Mouse (Mus musculus): ENCODE measurements around the gene Dnah2.
"Not testable (repeated sequence)": the region's sequence is repeated elsewhere in the genome, so short reads cannot be mapped to it uniquely, and the experiment has no call there.

The Dnah2 gene

DNA sequence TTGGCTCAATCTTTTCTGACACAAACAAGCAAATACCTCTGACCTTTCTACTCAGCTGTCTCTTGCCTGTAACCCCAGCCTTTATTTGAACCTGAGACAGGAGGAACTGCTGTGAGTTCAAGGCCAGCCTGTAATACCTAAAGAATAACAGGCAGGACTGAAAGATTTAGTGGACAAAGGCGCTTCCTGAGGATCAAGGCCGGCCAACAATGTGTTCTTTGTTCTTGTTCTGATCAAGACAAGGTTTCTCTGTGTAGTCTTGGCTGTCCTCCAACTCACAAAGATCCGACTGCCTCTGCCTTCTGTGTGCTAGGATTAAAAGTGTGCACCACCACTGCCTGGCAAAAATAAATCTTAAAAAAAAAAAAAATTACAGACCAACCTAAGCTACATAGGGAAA is 15.5 kb upstream of the Dnah2 start:
- no peak for DNase-seq (ENCODE audit: low read depth, low spot score)

DNA sequence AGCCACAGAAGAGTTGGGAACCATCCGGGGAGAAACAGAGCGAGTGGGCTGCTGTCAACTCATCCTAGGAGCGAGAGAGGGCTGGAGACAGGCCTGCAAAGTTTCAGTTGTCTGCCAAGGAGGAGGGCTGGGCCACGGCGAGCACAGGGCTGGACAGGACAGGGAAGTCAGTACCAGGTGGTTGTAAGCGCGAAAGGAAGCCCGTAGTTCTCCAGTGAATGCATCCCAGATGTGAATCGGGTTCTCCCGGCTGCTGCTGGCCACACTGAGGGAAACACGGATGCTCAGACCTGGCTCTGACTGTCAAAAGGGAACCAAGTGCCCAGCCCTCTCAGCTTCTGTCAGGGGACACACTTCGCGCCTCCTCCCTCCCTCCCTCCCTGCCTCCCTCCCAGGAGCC is 14.5 kb upstream of the Dnah2 start:
- DNase-seq (ENCODE audit: low read depth, low spot score), result no peak

DNA sequence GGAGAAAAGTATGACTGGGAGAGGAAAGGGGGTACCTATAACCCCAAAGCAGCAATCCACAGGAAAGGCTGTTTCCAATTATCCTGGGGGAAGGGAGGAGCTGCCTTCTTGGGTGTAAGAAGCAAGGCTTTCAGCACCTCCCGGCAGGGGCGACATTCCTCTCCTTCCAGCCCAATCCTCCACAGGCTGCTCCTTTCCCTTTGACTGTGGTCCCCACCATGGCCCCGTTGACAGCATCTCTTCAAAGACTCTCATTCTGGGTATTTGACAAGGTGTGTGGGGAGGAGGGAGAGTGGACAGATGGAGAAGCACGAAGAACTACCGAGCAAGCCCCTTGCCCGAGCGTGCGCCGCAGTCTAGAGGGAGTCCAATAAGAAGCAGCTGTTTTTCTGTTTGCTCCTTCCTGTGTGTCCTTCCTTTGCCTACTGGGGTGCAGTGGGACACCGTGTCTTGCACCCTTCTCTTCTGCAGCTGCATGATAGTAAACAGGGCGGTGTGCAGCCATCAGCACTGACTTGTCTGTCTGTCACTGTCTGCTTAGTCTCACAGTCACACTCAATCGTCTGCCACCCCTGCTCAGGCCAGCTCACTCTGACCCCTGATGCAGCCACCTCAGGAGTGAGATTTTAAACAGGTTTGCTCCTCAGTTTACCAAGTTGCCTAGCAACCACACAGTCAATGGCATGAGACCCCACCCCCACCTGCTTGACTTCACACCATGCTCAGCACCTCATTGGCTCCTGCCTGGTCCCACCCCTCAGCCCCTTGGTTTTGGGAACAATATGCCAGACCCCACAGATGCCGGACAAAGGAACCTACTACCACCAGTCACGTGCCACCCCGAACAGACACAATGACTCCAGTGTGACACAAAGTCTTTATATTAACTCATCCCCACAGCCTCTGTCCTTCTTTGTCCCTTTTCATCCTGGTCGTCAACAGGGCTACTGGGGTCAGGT is 12.3 kb upstream of the Dnah2 start:
- DNase-seq (ENCODE audit: low read depth, low spot score), result no peak

DNA sequence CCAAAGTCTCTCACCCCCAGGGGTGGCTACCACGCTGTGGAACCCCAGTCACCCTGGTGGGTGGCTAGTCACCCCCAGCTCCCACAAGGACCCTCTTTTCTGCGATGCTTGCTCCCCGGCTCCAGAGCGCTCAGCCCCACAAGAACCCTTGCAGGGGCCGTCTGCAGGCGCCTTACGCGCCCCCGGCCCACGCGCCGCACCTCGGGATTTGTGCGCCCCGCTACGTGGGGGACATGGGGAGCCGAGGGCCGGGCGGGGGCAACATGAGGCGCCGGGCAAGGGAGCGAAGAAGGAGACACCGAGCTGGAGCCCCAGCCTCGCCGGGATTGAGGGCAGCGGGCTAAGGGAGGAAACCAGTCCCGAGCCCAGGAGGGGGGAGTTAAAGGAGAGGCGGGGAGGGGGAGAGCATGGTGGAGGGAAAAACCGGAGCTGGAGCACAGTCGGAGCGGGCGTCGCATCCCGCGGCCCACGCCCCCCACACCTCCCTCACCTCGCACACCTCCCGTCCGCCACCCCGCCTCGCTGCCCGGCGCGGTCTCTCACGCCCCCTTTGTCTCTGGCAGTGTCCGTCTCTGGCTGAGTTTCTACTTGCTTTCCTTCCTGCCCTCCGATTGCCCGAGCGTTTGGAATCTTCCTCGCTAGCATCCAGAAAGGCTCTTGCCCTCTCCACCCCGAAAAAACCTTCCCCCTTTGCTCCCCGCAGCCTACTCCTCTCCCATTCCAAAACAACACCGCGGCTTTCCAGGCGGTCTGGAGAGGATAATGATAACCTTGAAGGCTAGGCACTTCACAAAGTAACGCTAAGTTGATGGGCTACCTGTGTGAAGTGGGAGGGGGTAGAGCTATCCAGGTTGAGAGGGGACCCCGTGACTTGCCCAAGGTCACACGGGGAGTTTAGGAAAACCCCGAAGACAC is 11.2 kb upstream of the Dnah2 start, which contains the start of gene Efnb3:
Gene Efnb3, minus strand, starts transcription at position 355 of the 915 bp plus-strand sequence.
- no peak for DNase-seq (ENCODE audit: low read depth, low spot score)

DNA sequence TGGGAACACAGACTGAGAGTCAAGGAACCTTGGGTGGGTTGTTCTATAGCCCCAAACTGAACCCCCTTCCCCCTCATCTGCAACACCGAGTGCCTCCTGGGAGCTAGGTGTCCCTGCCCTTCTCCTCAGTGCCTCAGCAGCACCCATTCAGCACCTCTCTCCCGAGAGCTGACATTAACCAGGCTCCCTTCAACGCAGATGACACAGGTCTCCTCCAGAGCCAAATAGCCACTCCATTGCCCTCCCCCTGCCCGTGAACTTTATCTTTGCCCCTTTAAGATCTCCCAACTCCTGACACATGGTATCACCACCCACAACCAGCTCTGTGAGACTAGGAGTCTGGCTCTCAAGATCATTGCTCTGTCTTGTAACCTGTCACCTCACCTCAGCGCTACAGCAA is 10.3 kb upstream of the Dnah2 start:
- DNase-seq (ENCODE audit: low read depth, low spot score), result no peak

DNA sequence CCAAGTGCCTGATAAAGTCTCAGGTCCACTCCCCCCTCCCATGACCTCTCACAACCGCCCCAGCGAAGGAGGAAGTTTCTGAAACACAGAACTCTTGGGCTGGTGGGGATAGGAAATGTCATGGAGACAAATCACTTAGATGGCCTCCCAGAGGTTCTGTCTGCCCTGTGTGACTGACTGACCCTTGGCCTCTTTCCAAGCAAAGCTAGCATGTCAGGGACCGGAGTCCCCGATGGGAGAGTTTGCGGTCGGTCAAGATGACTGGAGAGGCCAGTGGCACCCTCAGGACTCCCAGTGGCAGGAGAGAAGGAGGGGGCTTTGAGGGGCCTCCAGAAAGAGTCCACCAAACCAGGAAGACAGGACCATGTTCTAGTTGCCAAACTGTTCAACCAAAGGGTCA is 9.8 kb upstream of the Dnah2 start:
- no peak for DNase-seq (ENCODE audit: low read depth, low spot score)

DNA sequence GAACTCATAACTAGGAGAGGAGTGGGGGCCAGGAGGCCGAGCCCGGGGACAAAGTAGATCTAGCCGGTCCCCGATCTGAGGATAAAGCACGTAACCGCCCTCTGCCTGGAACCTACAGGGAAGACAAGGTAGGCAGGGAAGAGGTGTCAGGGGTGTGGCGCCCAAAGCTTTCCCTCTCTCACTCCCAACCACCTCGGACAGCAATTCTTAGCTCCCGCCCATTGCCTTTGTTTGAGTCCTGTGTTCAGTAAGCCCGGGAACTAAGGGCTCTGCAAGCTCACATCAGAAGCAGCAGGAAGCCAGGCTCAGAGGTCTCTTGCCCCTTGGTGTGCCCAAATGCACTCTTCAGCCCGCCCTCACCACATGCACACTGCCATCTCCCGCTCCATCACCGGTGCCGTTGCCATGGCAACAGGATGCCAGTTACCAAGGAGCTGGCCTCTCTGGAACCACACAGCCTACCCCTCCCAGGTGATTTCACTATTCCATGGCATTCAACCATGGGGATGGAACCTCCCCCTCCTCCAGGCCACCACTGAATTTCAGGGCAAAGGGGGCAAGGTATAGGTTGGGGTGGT is 8.6 kb upstream of the Dnah2 start:
- DNase-seq (ENCODE audit: low read depth, low spot score), result no peak

DNA sequence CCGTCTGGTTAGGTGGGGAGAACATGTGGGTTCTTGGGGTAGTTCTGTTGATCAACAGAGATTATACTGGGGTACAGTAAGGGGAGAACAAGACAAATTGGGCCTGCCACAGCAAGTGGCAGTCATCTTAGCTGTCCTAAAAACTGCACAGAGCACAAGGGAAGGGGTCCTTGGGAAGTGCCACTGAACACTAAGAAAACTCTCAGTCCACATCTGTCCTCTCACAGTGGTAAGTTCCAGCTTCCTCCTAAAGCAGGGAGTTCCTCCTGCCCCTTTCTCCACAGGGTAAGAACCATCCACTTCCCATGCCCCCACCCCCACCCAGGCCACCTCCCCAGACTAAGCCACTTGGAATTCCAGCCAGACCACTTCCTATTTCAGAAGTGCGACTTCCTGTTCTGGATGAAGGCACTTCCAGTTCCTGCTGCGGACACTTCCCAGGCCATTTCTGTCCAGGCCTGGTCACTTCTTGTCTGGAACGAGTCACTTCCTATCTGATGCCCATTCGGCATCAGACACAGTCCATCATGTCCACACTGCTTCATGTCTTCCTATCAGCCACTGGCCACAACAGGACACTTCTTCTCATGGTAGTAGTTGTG is 5.7 kb upstream of the Dnah2 start:
- DNase-seq (ENCODE audit: low read depth, low spot score), result no peak

DNA sequence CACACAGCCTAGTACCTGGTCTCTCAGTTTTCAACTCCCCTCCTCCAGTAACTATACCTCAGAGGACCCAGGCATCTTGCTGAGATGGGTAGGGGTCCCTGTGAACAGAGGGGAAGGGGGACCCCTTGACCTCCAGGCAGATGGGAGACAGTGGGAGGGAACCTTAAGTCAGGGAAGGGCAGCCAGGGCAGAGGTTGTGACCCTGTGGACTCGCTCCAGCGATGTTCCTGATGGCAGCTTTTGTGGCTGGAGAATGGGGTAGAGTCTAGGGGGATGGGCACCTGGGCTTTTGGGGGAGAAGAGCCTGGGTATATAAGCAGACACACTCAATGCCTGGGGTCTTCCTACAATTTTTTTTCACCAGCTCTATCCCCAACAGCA is 4.4 kb upstream of the Dnah2 start:
- DNase-seq (ENCODE audit: low read depth, low spot score), result no peak

DNA sequence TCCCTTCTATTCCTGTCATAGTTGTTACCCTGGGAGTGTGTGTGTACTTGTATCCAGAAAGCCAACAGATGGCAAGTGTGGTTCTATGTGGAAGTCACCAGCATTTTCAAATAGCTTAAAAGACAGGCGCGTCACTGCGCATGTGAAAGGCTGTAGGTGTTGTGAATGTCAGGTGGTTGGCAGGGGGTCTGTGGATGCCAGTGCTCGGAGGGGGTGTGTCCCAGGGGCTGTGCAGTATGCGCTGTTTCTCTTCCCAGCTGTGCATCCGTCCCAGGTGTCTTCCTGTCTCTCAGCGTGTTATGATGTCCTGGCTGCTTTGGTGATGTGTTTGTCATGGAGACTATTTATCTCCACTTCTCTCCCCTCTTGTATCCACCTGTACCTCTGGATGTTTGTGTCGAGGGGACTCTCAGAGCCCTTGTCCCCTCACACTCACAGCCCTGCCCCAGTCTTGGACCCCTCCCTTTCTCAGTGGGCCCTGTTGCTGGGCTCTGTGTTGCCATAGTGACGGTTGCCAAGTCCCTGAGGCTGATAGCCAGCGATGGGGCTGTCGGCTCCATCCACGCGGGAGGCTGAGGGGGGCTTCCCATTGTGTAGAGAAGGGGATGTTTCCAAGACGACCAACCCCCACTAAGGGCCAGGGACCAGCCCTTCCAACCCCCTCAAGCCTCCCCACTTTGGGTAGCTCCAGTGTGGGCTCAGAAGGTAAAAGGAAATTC is 3.9 kb upstream of the Dnah2 start:
- no peak for DNase-seq (ENCODE audit: low read depth, low spot score)

DNA sequence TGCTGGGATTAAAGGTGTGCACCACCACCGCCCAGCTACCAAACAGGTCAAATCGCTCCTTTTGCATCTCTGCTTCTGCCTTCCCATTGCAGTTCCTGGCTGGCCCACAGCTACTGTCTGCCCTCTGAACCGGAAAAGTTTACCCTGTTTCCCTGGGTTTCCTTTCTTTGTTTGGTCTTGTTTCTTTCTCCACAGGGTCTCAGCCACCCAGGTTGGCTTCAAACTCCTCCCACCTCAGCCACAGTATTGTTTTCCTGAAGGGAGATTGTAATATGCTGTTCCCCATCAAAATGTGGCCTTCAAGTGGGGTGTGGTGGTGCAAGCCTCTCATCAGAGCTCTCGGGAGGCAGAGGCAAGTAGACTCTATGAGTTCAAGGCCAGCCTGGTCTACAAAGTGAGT is 2.4 kb upstream of the Dnah2 start:
- no peak for DNase-seq (ENCODE audit: low read depth, low spot score)

DNA sequence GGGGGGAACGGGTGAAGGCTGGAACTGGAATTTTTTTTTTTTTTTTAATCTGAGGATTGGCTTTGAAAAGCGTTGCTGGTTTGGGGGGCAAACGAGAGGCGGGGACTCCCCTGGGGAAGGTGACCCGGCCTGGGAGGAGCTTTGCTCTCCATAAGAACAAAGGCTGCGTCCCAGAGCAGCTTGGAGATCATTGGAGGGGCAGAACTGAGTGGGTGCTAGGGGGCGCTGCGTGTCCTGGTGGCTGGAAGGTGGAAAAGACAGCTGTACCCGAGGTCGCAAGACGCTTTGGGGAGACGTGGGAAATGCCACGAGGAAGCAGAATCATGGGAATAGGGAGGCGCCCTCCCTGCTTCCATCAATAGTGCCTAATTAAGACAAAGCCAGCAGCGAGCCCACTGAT is 1.8 kb downstream of the Dnah2 start:
- no peak for DNase-seq (ENCODE audit: low read depth, low spot score)

DNA sequence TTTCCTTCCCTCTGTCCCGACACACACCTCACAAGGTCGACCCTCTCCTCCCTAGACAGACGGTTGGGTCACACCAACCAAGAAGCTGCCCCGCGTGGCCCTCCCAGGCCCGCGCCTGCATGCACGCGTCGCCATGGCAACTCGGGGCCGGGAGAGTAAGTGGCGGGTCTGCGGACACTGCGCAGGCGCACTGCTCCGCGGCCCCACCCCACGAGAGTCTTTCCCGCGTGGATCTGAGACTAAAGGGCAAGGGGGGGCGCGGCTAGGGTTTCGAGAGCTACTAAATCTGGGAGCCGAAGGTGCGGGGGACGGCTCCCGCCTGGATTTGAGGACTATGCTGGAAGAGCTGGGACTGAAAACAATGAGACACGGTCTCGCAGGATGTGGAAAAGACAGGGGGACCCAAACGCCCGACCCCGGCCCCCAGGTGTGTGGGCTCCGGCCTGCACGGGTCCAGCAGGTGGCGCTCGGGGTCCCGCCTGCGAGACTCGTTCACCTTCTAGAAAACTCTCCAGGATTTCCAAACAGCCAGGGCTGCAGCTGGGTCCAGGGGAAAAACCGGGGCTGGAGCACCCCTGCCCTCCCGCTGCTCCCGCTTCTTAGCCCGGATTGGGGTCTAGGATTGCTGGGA is 2.4 kb downstream of the Dnah2 start:
- peak; percentile 19 for DNase-seq (ENCODE audit: low read depth, low spot score)

DNA sequence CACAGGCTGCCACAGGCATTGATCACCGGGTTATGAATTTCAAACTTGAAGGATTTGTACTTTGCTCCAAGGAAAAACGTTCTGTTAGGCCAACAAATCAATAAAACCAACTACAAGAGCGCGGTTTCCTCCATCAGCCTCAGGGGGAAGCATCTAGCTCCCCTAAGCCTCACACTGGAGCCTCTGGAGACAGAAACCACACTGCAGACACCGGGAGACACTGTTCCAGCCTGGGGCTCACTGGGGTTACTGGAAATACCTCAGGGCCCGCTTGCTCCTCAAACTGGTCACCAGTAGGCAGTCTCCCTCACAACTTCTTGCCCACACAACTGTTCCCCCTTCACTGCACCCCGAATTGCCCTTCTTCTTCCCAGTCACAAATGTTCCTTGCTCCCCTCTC is 3.0 kb downstream of the Dnah2 start:
- DNase-seq (ENCODE audit: low read depth, low spot score), result no peak

DNA sequence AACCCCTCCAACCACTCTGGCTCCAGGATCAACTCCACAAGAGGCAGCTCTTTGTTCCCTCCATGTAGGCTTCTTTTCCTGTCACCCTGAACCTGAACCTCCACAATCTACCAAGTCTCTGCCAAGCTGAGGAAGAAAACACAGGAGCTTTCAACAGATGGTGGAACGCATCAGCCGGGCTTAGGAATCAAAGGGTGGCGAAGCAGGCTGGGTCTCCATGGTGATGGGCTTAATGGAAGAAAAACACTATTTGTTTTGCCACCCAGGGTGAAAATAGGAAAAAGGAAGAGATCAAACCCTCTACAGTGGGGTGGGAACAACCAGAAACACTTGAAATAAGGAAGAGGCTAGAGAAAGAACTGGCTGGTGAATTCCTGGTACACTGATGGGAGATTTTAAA is 5.3 kb downstream of the Dnah2 start:
- DNase-seq (ENCODE audit: low read depth, low spot score), result no peak

DNA sequence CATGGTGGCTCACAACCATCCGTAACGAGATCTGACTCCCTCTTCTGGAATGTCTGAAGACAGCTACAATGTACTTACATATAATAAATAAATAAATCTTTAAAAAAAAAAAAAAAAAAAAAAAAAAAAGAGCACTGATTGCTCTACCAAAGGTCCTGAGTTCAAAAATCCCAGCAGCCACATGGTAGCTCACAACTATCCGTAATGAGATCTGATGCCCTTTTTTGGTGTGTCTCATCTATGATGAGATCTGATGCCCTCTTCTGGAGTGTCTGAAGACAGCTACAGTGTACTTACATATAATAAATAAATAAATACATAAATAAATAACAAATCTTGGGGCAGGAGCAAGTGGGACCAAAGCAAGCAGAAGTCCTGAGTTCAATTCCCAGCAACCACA is 7.2 kb downstream of the Dnah2 start:
- not testable (repeated sequence) for DNase-seq (ENCODE audit: low read depth, low spot score)

DNA sequence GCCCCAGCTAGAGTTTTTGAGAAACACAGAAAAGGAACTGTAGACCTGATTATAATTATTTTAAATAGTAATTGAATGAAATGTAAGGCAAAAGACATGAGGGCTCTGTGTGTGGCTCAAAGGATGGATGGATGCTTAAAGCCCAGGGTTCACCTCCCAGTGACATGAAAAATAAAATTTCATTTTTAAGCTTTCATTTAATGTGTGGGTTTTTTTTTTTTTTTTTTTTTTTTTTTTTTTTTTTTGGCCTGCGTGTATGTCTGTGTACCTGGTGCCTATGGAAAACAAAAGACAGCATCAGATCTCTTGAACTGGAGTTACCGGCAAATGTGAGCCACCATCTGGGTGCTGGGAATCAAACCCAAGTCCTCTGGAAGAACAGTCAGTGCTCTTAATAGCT is 8.2 kb downstream of the Dnah2 start:
- no peak for DNase-seq (ENCODE audit: low read depth, low spot score)

DNA sequence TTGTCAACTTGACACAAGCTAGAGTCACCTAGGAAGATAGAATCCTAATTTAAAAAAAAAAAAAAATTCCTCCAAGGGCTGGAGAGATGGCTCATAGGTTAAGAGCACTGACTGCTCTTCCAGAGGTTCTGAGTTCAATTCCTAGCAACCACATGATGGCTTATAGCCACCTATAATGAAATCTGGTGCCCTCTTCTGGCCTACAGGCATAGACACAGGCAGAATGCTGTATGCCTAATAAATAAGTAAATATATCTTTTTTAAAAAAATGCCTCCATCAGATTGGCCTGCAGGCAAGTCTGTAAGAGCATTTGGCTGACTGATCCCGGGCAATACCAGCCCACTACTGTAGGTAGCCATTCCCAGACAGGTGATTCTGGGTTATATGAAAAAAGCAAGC is 13.9 kb downstream of the Dnah2 start:
- DNase-seq (ENCODE audit: low read depth, low spot score), result no peak

DNA sequence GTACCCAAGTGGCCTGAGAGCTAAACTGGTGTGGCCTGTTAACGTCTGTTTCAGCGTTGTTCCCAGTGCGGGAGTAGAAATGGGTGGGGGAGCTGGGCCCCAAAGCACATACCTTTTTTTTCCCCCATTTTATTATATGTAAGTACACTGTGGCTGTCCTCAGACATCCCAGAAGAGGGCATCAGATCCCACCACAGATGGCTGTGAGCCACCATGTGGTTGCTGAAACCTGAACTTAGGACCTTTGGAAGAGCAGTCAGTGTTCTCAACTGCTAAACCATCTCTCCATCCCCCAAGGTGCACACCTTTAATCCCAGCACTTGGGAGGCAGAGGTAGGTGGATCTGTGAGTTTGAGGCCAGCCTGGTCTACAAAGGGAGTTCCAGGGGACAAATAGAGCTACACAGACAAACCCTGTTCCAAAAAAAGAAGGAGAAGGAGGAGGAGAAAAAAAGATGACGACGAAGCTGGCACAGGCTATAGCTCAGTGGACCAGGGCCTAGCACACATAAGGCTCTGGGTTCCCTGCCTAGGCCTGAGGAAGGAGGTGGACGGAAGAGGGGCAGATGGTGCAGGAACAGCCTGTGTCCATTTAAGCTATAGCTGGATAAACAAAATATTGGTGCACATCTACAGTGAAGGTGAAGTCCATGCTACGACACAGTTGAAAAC is 16.3 kb downstream of the Dnah2 start:
- no peak for DNase-seq (ENCODE audit: low read depth, low spot score)

DNA sequence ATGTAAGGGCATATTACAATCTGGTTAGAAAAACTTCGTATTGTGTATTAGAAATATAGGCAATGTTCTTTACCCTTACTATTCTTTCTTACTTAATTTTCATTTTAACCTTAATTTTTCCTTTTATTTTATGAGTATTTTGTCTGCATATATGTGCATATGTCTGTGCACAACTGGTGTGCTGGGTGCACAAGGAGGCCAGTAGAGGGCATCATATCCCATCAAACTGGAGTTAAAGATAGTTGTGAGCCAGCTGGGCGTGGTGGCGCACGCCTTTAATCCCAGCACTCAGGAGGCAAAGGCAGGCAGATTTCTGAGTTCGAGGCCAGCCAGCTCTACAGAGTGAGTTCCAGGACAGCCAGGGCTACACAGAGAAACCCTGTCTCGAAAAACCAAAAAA is 18.2 kb downstream of the Dnah2 start:
- not testable (repeated sequence) for DNase-seq (ENCODE audit: low read depth, low spot score)

Data from skeletal muscle tissue, adult 2 months (tissue).